Mouse (Mus musculus): Measurements from ENCODE around the gene Sit1. TPM values are rescaled to one million over a fixed set of nuclear protein-coding genes. Genes with fewer than 3 reads are reported as not detected.

Sit1 gene
- polyA plus RNA-seq, 1 experiment: not detected

GRCm38 (mm10) chr4:43497946-43498345 is 14.4 kb upstream of the Sit1 start:
- Histone ChIP-seq H3K4me3 (ENCODE audit: low read depth, low read length) (no peak overlapping the region), H3K36me3 (ENCODE audit: control insufficient read depth, insufficient read depth, low read length, poor library complexity, severe bottlenecking) (0 out of 2 replicates have a peak, but pooled peaks cover 5% of the 10 kb centered on the region), H3K9me3 (replicated peaks; ENCODE audit: control insufficient read depth, insufficient read depth, low read length, poor library complexity, severe bottlenecking) (no peaks in the 10 kb centered on the region), H3K27me3 (ENCODE audit: control insufficient read depth, insufficient read depth, low read length, poor library complexity, severe bottlenecking) (no peaks in the 10 kb centered on the region), H3K9ac (ENCODE audit: low read depth, poor library complexity, severe bottlenecking) (no peak overlapping the region), H3K27ac (ENCODE audit: insufficient read depth, low read length) (no peak overlapping the region), H3K4me1 (ENCODE audit: control insufficient read depth, insufficient read depth, low read length) (no peaks in the 10 kb centered on the region)
- TF ChIP-seq EP300 (IDR thresholded peaks at IDR 0.05; ENCODE audit: insufficient read depth, low read depth, low read length): no peak
- TF ChIP-seq POLR2A (IDR thresholded peaks at IDR 0.05; ENCODE audit: insufficient read depth, low read length): no peak
- TF ChIP-seq CTCF (IDR thresholded peaks at IDR 0.05; ENCODE audit: low read depth, low read length): no peak

- Histone ChIP-seq H3K4me3 (ENCODE audit: low read depth, low read length) (no peak overlapping the region), H3K4me1 (ENCODE audit: control insufficient read depth, insufficient read depth, low read length) (no peaks in the 10 kb centered on the region), H3K27ac (ENCODE audit: insufficient read depth, low read length) (no peak overlapping the region), H3K9me3 (replicated peaks; ENCODE audit: control insufficient read depth, insufficient read depth, low read length, poor library complexity, severe bottlenecking) (no peaks in the 10 kb centered on the region), H3K9ac (ENCODE audit: low read depth, poor library complexity, severe bottlenecking) (no peak overlapping the region), H3K27me3 (ENCODE audit: control insufficient read depth, insufficient read depth, low read length, poor library complexity, severe bottlenecking) (no peaks in the 10 kb centered on the region), H3K36me3 (ENCODE audit: control insufficient read depth, insufficient read depth, low read length, poor library complexity, severe bottlenecking) (0 out of 2 replicates have a peak, but pooled peaks cover 5% of the 10 kb centered on the region)
- TF ChIP-seq EP300 (IDR thresholded peaks at IDR 0.05; ENCODE audit: insufficient read depth, low read depth, low read length): no peak
Observed at GRCm38 (mm10) chr4:43497405-43497804, 13.9 kb upstream of the Sit1 start.

- no peaks in the 10 kb centered on the region for H3K9me3 ChIP-seq (replicated peaks; ENCODE audit: control insufficient read depth, insufficient read depth, low read length, poor library complexity, severe bottlenecking)
- no peak overlapping the region for H3K4me3 ChIP-seq (ENCODE audit: low read depth, low read length)
- no peaks in the 10 kb centered on the region for H3K4me1 ChIP-seq (ENCODE audit: control insufficient read depth, insufficient read depth, low read length)
- no peak overlapping the region for H3K9ac ChIP-seq (ENCODE audit: low read depth, poor library complexity, severe bottlenecking)
- H3K27me3 ChIP-seq (ENCODE audit: control insufficient read depth, insufficient read depth, low read length, poor library complexity, severe bottlenecking): no peaks in the 10 kb centered on the region
- no peak overlapping the region for H3K27ac ChIP-seq (ENCODE audit: insufficient read depth, low read length)
- TF ChIP-seq CTCF (IDR thresholded peaks at IDR 0.05; ENCODE audit: low read depth, low read length) (no peak), POLR2A (IDR thresholded peaks at IDR 0.05; ENCODE audit: insufficient read depth, low read length) (no peak), EP300 (IDR thresholded peaks at IDR 0.05; ENCODE audit: insufficient read depth, low read depth, low read length) (no peak)
- 0 out of 2 replicates have a peak, but pooled peaks cover 5% of the 10 kb centered on the region for H3K36me3 ChIP-seq (ENCODE audit: control insufficient read depth, insufficient read depth, low read length, poor library complexity, severe bottlenecking)
Observed at GRCm38 (mm10) chr4:43496587-43496986, 13.1 kb upstream of the Sit1 start.

- H3K9ac ChIP-seq (ENCODE audit: low read depth, poor library complexity, severe bottlenecking): peak overlapping the region; percentile 91
- no peaks in the 10 kb centered on the region for H3K9me3 ChIP-seq (replicated peaks; ENCODE audit: control insufficient read depth, insufficient read depth, low read length, poor library complexity, severe bottlenecking)
- H3K27ac ChIP-seq (ENCODE audit: insufficient read depth, low read length): no peak overlapping the region
- H3K27me3 ChIP-seq (ENCODE audit: control insufficient read depth, insufficient read depth, low read length, poor library complexity, severe bottlenecking): no peaks in the 10 kb centered on the region
- H3K36me3 ChIP-seq (ENCODE audit: control insufficient read depth, insufficient read depth, low read length, poor library complexity, severe bottlenecking): 0 out of 2 replicates have a peak, but pooled peaks cover 5% of the 10 kb centered on the region
- TF ChIP-seq CTCF (IDR thresholded peaks at IDR 0.05; ENCODE audit: low read depth, low read length) (no peak), POLR2A (IDR thresholded peaks at IDR 0.05; ENCODE audit: insufficient read depth, low read length) (no peak), EP300 (IDR thresholded peaks at IDR 0.05; ENCODE audit: insufficient read depth, low read depth, low read length) (no peak)
- peak overlapping the region; percentile 92 for H3K4me3 ChIP-seq (ENCODE audit: low read depth, low read length)
- no peaks in the 10 kb centered on the region for H3K4me1 ChIP-seq (ENCODE audit: control insufficient read depth, insufficient read depth, low read length)
Observed at GRCm38 (mm10) chr4:43493846-43494240, 10.3 kb upstream of the Sit1 start.

GRCm38 (mm10) chr4:43493186-43493845 is 9.8 kb upstream of the Sit1 start:
- Histone ChIP-seq H3K27ac (ENCODE audit: insufficient read depth, low read length) (no peak overlapping the region), H3K27me3 (ENCODE audit: control insufficient read depth, insufficient read depth, low read length, poor library complexity, severe bottlenecking) (no peaks in the 10 kb centered on the region), H3K36me3 (ENCODE audit: control insufficient read depth, insufficient read depth, low read length, poor library complexity, severe bottlenecking) (0 out of 2 replicates have a peak, but pooled peaks cover 5% of the 10 kb centered on the region), H3K9ac (ENCODE audit: low read depth, poor library complexity, severe bottlenecking) (peak overlapping the region; percentile 91), H3K4me1 (ENCODE audit: control insufficient read depth, insufficient read depth, low read length) (no peaks in the 10 kb centered on the region), H3K9me3 (replicated peaks; ENCODE audit: control insufficient read depth, insufficient read depth, low read length, poor library complexity, severe bottlenecking) (no peaks in the 10 kb centered on the region), H3K4me3 (ENCODE audit: low read depth, low read length) (peak overlapping the region; percentile 92)
- TF ChIP-seq POLR2A (IDR thresholded peaks at IDR 0.05; ENCODE audit: insufficient read depth, low read length) (peak; percentile 95), CTCF (IDR thresholded peaks at IDR 0.05; ENCODE audit: low read depth, low read length) (no peak)

GRCm38 (mm10) chr4:43492821-43493185 is 9.3 kb upstream of the Sit1 start, which contains the start of gene Ccdc107:
Ccdc107 (plus strand) TSS chr4:43492900.
- no peak within 1 kb of the TSS for H3K27ac ChIP-seq (ENCODE audit: insufficient read depth, low read length)
- H3K4me1 ChIP-seq (ENCODE audit: control insufficient read depth, insufficient read depth, low read length): no peaks in the 10 kb centered on the region
- peak within 1 kb of the TSS; percentile 92 for H3K4me3 ChIP-seq (ENCODE audit: low read depth, low read length)
- H3K27me3 ChIP-seq (ENCODE audit: control insufficient read depth, insufficient read depth, low read length, poor library complexity, severe bottlenecking): no peaks in the 10 kb centered on the region
- H3K9ac ChIP-seq (ENCODE audit: low read depth, poor library complexity, severe bottlenecking): peak within 1 kb of the TSS; percentile 91
- peak; percentile 56; the same call in 1 of the 2 replicates for TF ChIP-seq EP300 (IDR thresholded peaks at IDR 0.05; ENCODE audit: insufficient read depth, low read depth, low read length)
- TF ChIP-seq CTCF (IDR thresholded peaks at IDR 0.05; ENCODE audit: low read depth, low read length): no peak
- no peaks in the 10 kb centered on the region for H3K9me3 ChIP-seq (replicated peaks; ENCODE audit: control insufficient read depth, insufficient read depth, low read length, poor library complexity, severe bottlenecking)
- H3K36me3 ChIP-seq (ENCODE audit: control insufficient read depth, insufficient read depth, low read length, poor library complexity, severe bottlenecking): 0 out of 2 replicates have a peak, but pooled peaks cover 5% of the 10 kb centered on the region
